Mouse (Mus musculus): ENCODE results near the gene Gm13695. TPM values are rescaled to one million over a fixed set of nuclear protein-coding genes. Genes with fewer than 3 reads are reported as not detected.
A peak's percentile ranks its signal among the peaks of the same experiment; 100 is the strongest.
"Not testable (repeated sequence)": the region's sequence is repeated elsewhere in the genome, so short reads cannot be mapped to it uniquely, and the experiment has no call there.

Gm13695 gene
- total RNA-seq (2021): not detected

- not testable (repeated sequence) for DNase-seq
Observed at GRCm38 (mm10) chr2:83967013-83967412, at the start of gene Gm13695. TSS of gene Gm13695 (plus strand) at chr2:83967313.

DNA sequence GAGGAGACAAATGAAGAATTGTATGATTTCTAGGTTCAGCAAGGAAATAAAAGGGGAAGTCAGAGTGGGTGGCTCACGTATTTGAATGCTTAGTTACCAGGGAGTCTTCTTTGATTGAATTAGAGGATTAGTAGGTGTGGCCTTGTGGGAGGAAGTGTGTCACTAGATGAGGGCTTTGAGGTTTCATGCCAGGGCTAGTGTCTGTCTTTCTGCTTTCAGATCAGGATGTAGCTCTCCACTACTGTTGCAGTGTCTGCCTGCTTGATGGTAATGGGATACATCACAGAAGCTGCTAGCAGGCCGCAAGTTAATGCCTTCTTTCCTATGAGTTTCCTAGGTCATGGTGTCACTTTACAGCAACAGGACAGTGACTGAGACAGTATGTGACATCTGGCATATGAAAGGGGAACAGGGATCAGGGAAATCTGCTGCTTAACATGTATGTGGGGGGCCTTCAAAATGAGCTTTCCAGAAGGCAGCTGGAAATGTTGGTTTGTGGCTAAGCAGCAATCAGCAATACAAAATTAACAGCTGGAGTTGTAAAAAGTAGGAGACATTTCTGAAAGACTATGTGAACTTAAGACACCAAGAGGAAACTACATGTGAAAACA lies 37.5 kb upstream of the Gm13695 start:
- no peak for DNase-seq

DNA sequence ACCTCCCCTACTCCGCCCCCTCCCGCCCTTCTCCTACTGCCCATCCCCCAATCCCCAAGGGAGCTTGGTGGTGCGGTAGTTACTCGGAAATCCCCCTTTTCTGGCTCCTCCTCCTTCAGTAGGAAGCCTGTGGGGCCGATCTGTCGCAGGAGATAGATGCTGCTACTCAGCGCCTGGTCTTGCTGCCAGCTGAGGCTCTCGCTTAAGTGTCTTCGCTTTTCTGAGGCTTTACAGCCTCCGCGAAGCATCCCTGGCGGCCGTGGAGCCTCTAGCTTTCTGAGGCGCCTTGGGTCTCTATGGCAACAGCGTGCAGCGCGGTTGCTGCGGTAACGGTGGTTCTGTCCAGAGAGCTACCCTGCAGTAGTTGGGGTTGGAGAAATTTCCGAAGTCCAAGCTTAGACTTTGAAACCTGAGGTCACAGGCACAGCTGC lies 26.2 kb upstream of the Gm13695 start, which contains the start of gene Zswim2:
Zswim2 (minus strand) TSS at position 298 of the 431 bp plus-strand sequence.
- peak; percentile 23 for DNase-seq

DNA sequence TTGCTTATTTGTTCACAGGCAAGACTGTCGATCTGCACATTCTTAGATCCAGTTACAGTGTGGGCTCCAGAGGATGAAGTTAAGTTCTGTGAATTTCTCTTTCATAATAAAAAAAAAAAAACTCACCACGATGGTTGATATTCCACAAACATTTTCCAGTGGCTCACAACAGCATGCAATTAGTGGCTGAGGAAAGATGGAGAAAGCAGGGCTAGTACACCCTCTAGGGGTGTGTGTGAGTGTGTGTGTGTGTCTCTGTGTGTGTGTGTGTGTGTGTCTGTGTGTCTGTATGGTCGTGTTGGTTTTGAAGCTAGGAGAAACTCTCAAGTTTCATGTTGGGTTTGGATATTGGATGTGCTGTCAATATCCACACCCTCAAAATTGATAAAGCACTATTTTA lies 25.7 kb upstream of the Gm13695 start:
- DNase-seq: no peak

DNA sequence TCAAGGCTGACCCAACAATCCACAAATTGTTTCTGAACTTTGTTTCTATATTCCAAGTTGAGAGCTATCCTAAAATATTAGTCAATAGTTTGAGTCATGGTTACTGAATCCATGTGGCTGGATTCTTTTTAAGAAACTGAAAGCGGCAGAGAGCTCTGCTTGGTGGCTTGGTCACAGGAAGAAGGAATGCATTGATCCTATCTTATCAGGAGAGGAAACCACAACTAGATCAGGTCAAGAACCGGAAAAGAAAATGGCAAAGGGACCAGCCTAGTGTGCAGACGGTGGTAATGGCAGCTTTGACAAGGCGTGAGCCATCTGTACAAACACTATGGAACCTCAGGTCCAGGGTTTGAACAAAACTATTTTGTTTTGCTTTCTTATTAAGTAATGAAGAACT lies 25.3 kb upstream of the Gm13695 start:
- DNase-seq: no peak

DNA sequence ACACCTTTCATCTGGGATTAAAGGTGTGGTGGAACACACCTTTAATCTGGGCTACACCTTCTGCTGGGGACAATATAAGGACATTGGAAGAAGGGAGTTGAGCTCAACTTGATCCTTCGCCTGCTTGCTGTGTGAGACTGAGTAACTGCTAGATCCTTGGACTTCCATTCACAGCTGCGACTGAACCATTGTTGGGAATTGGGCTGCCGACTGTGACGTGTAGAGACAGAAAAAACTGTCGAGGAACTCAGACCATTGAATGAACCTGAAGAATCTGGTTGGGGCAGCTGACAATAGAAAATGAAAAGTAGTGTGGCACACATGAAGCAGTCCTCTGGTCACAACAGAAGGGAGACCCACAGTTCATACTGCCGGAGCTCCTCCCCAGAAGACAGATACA lies 11.7 kb upstream of the Gm13695 start, which contains the start of gene Gm13698:
Gm13698 (plus strand) TSS at position 301 of the 400 bp plus-strand sequence.
- not testable (repeated sequence) for DNase-seq

- DNase-seq: not testable (repeated sequence)
Observed at GRCm38 (mm10) chr2:83961203-83961602, 5.9 kb upstream of the Gm13695 start, which contains the start of gene Gm13693. TSS of gene Gm13693 (plus strand) at chr2:83961503.

DNA sequence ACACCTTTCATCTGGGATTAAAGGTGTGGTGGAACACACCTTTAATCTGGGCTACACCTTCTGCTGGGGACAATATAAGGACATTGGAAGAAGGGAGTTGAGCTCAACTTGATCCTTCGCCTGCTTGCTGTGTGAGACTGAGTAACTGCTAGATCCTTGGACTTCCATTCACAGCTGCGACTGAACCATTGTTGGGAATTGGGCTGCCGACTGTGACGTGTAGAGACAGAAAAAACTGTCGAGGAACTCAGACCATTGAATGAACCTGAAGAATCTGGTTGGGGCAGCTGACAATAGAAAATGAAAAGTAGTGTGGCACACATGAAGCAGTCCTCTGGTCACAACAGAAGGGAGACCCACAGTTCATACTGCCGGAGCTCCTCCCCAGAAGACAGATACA lies 5.7 kb downstream of the Gm13695 start, which contains the start of gene Gm13696:
Gm13696 (plus strand) TSS at position 301 of the 400 bp plus-strand sequence.
- DNase-seq: not testable (repeated sequence)

GRCm38 (mm10) chr2:83978633-83979032 lies 11.5 kb downstream of the Gm13695 start, which contains the start of gene Gm13694:
TSS of gene Gm13694 (plus strand) at chr2:83978933.
- not testable (repeated sequence) for DNase-seq

DNA sequence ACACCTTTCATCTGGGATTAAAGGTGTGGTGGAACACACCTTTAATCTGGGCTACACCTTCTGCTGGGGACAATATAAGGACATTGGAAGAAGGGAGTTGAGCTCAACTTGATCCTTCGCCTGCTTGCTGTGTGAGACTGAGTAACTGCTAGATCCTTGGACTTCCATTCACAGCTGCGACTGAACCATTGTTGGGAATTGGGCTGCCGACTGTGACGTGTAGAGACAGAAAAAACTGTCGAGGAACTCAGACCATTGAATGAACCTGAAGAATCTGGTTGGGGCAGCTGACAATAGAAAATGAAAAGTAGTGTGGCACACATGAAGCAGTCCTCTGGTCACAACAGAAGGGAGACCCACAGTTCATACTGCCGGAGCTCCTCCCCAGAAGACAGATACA lies 17.3 kb downstream of the Gm13695 start, which contains the start of gene Gm13697:
Gm13697 (plus strand) TSS at position 301 of the 400 bp plus-strand sequence.
- not testable (repeated sequence) for DNase-seq

GRCm38 (mm10) chr2:83990253-83990652 lies 23.1 kb downstream of the Gm13695 start, which contains the start of gene Gm13691:
TSS of gene Gm13691 (plus strand) at chr2:83990553.
- not testable (repeated sequence) for DNase-seq

GRCm38 (mm10) chr2:83993639-83994255 lies 26.6 kb downstream of the Gm13695 start:
- not testable (repeated sequence) for DNase-seq

- DNase-seq: not testable (repeated sequence)
Observed at GRCm38 (mm10) chr2:83994526-83994925, 27.4 kb downstream of the Gm13695 start.

DNA sequence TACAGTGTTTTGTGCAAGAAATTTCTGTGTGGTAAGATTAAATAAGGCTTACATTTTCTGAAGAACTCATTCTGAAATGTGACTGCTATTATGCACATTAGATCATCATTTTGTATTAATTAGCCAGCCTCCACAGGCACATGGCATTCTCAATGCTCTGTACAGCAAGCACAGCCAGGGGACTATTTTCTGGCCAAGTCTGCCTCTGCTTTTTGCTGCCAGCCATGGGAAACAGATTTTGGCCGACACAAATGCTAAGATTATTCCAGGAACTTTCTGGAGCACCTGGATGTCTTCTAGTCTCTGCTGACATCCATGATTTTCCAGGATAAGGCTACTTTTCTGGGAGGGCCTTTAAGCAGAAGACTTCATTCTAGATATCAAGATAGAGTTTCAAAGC lies 41.8 kb downstream of the Gm13695 start:
- DNase-seq: no peak

DNA sequence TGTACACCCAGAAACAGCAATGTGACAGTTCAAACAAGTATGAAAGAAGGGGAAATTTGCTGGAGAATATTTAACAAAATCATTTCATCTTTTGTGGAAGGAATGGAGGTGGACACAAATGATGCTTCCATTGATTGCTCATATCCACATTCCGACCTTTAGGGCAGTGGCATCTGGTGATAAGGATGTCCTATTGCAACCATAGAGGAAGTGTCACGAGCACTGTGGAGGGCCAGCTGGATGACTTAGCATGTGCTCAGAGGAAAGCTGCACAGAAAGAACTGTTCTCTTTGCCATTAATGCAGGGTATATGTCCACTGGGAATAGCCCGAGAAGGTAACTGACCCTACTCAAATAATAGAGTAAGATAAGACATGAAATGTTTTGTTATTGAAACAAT lies 42.7 kb downstream of the Gm13695 start:
- DNase-seq: no peak

DNA sequence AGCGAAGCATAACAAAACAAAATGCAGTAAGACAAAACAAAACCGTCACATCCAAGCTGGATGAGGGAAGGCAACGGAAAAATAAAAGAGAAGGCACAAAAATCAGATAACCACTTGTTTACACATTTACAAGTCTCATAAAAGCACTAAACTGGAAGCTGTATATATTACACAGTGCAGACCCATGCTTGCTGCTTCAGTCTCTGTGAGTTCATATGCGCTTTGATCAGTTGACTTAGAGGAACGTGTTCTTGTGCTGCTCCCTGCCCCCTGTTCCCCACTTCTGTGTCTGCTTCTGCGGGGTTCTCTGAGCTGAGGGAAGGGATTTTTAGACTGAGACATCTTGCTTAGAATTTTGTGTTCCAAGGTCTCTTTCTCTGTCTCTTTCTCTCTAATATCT lies 47.5 kb downstream of the Gm13695 start:
- DNase-seq: no peak

DNA sequence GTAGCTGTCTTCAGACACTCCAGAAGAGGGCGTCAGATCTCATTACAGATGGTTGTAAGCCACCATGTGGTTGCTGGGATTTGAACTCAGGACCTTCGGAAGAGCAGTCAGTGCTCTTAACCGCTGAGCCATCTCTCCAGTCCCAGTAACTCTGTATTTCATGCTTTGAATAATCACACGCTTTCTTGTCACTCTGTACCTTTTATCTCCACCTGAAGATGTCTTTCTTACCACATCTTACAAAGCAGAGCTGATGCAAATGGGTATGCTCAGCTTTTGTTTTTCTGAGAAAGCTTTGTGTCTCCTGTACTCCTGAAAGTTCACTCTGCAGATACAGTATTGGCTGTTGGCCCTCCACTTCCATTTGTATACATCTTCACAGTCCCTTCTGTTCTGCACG lies 49.2 kb downstream of the Gm13695 start:
- DNase-seq: not testable (repeated sequence)

- DNase-seq: no peak
Observed at GRCm38 (mm10) chr2:84018330-84018729, 51.2 kb downstream of the Gm13695 start.

Other genes with a start within 250 kb of the Gm13695 start
- gene Itgav, start 242.9 kb upstream of the Gm13695 start, total RNA-seq (2021): 10 to 100 TPM; 57.2 to 64.7 TPM
- gene Fam171b, start 154.7 kb upstream of the Gm13695 start, total RNA-seq (2021): 1 to 10 TPM; 1.3 to 1.6 TPM
- not detected for gene Zswim2, start 26.1 kb upstream of the Gm13695 start, total RNA-seq (2021)
- gene Gm13698, start 11.6 kb upstream of the Gm13695 start, total RNA-seq (2021): 1 to 10 TPM; 1.1 TPM
- 1 to 10 TPM; 1.1 TPM for gene Gm13693, start 5.8 kb upstream of the Gm13695 start, total RNA-seq (2021)
- gene Gm13696, start 5.8 kb downstream of the Gm13695 start, total RNA-seq (2021): 1 to 10 TPM; 1.1 TPM
- gene Gm13694, start 11.6 kb downstream of the Gm13695 start, total RNA-seq (2021): 1 to 10 TPM; 1.1 TPM
- gene Gm13697, start 17.4 kb downstream of the Gm13695 start, total RNA-seq (2021): 1 to 10 TPM; 1.1 TPM
- 1 to 10 TPM; 1.1 TPM for gene Gm13691, start 23.2 kb downstream of the Gm13695 start, total RNA-seq (2021)

Measured in heart, postnatal 4 days (tissue).